Mouse (Mus musculus) midbrain, postnatal 0 days (tissue): ENCODE results near the gene Oas1h. TPM values are rescaled to one million over a fixed set of nuclear protein-coding genes. Genes with fewer than 3 reads are reported as not detected.

Experiments
- ATAC-seq: fragments of 200-750 bp; cut with Nextera tagmentation; 2 replicates; pipeline ENCODE4 v1.8.0; 2017; ENCODE audit warnings: moderate number of reproducible peaks, mild to moderate bottlenecking, moderate TSS enrichment, moderate library complexity; ENCODE audit not compliant: low FRiP score
- DNase-seq: peaks from one replicate; pipeline ENCODE4 v3.0.0-alpha.2; 2015; ENCODE audit warnings: low spot score
- H3K27ac ChIP-seq: fragments of 300-500 bp; sonication (generic); 2 replicates; pipeline ENCODE4 v1.5.1; 2014; ENCODE audit warnings: low read depth, mild to moderate bottlenecking, low read length, mixed read lengths
- H3K27me3 ChIP-seq: fragments of 300-500 bp; sonication (generic); 2 replicates; pipeline ENCODE4 v1.6.1; 2014; ENCODE audit warnings: low read length, control low read depth, mixed read lengths; ENCODE audit not compliant: insufficient read depth
- H3K36me3 ChIP-seq: fragments of 300-500 bp; sonication (generic); 2 replicates; pipeline ENCODE4 v1.6.1; 2014; ENCODE audit warnings: low read length, control low read depth, mixed read lengths; ENCODE audit not compliant: insufficient read depth
- H3K4me1 ChIP-seq: fragments of 300-500 bp; sonication (generic); 2 replicates; pipeline ENCODE4 v1.6.1; 2014; ENCODE audit warnings: mild to moderate bottlenecking, control low read depth, antibody characterized with exemption, low read length, mixed read lengths; ENCODE audit not compliant: insufficient read depth
- H3K4me2 ChIP-seq: fragments of 300-500 bp; sonication (generic); 2 replicates; pipeline ENCODE4 v1.6.1; 2014; ENCODE audit warnings: low read depth, mild to moderate bottlenecking, low read length, mixed read lengths; ENCODE audit not compliant: poor library complexity, severe bottlenecking
- H3K4me3 ChIP-seq: fragments of 300-500 bp; sonication (generic); 2 replicates; pipeline ENCODE4 v1.5.1; 2014; ENCODE audit warnings: low read depth, mild to moderate bottlenecking, low read length, moderate library complexity
- H3K9ac ChIP-seq: fragments of 300-500 bp; sonication (generic); replicated peaks from 2 replicates; pipeline ENCODE4 v1.6.1; 2014; ENCODE audit warnings: mild to moderate bottlenecking, low read length, moderate library complexity, mixed read lengths; ENCODE audit not compliant: poor library complexity, severe bottlenecking
- H3K9me3 ChIP-seq: fragments of 300-500 bp; sonication (generic); 2 replicates; pipeline ENCODE4 v1.6.1; 2016; ENCODE audit warnings: low read length, control low read depth
- CTCF ChIP-seq: IDR thresholded peaks from 2 replicates; pipeline ENCODE4 v1.5.1; 2016; ENCODE audit warnings: antibody characterized with exemption, mild to moderate bottlenecking
- WGBS: fragments of 180-500 bp; shearing (Covaris S2); extraction: QIAGEN DNeasy Blood & Tissue Kit; methylation state at CpG from one replicate; pipeline ENCODE4 v1.1.7; 2014; 5-methylcytosine and 5-hydroxymethylcytosine counted together
- polyA plus RNA-seq: library from polyadenylated mRNA; unstranded; fragments of >200 nt; fragmentation: Nextera tagmentation; extraction: Ambion mirVana; gene quantifications from 2 replicates; pipeline ENCODE4 v1.2.1, GENCODE M21; 2015
- total RNA-seq: library from RNA; depleted of rRNA; stranded (reverse); fragments of >200 nt; gene quantifications from 2 replicates; pipeline ENCODE4 v1.2.3, GENCODE M21; 2014; rRNA removed

Gene Oas1h
- total RNA-seq, result not detected in 2 replicates
- not detected in 2 replicates for polyA plus RNA-seq

DNA sequence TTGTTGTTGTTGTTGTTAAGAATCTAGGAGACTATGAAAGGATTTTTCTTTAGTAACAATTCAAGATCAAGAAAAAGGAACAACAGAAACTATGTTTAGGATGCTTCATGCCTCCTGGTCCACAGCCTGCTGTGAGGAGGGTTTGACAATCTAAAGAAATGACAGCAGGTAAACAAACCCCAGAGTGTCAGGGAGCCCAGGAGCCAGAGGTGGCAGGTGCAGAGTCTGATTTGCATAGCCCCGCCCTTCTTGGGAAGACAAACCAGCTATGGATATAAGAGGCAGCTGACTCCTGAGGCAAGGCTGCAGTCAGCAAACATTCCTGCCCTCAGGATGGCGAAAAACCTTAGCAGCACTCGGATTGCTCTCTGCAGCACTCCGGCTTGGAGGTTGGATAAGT lies at the start of gene Oas1h:
TSS of gene Oas1h (plus strand) at position 301 of the 400 bp plus-strand sequence.
- H3K9me3 ChIP-seq, result no peaks in the 10 kb centered on the region
- H3K9ac ChIP-seq, result no peak within 1 kb of the TSS
- WGBS, result 52% methylated on average over 4 of the region's 4 CpGs
- H3K27me3 ChIP-seq, result no peaks in the 10 kb centered on the region
- TF ChIP-seq CTCF, result no peak
- H3K36me3 ChIP-seq, result no peaks in the 10 kb centered on the region
- no peaks in the 10 kb centered on the region for H3K4me1 ChIP-seq
- H3K4me3 ChIP-seq, result no peak within 1 kb of the TSS
- H3K27ac ChIP-seq, result no peak within 1 kb of the TSS
- no peak for DNase-seq
- no peak for ATAC-seq
- H3K4me2 ChIP-seq, result no peak within 1 kb of the TSS

DNA sequence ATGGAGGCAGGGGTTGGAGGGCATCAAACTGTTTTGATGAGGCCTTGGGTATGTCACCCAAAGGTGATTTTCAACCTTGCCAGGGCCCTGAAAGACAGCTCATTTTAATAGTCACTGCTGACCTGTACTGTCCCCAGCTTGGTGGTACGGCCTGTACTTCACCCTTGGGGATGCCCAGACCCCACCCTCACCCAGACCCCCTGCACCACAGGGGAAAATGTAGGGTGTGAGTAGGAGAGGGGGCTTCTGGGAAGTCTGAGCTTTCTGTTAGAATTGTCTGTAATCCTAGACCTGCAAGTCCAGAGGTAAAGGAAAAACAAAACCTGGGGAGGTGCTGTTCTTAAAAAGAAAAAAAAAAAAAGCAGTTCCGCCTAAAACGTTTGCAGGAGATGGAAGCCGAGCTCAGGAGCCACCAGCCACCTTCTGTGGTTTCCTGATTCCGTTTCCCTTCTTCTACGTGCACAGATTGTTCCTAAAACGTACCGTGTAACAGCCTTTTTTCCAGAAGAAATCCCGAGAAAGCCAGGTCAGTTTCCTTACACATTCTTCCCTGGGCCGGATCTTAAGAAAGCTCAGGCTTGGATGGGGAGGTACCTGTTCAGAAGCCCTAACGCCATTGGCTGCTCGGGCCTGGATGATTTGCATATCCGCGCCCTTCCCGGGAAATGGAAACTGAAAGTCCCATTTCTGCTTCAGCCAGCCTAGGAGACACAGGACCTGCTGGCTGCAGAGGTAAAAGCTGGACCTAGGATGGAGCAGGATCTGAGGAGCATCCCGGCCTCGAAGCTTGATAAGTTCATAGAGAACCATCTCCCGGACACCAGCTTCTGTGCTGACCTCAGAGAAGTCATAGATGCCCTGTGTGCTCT lies 49.0 kb upstream of the Oas1h start, which contains the start of gene Oas1c:
TSS of gene Oas1c (minus strand) at position 564 of the 869 bp plus-strand sequence.
- no peaks in the 10 kb centered on the region for H3K36me3 ChIP-seq
- ATAC-seq, result peak; percentile 84

DNA sequence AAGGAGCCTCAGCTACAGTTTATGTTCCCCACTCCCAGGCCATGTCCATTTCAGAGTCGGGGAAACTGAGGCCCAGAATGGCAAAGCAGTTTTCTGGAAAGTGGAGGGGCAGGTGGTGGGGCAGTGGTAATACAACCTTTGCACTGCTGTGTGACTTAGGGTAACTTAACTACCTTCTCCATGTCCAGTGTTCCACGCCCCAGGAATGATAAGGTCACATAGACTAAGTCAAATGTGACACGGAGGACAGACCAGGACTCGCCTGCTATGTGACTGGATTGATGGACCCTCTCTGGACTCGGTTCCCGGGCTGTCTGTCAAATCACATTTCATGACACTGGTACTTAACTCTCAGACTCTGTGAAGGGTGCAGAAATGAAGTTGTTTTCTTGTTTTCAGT lies 48.2 kb upstream of the Oas1h start:
- Histone ChIP-seq H3K9me3 (no peaks in the 10 kb centered on the region), H3K27me3 (no peaks in the 10 kb centered on the region), H3K4me1 (no peaks in the 10 kb centered on the region), H3K4me3 (peak overlapping the region; percentile 17; the same call in 1 of the 2 replicates), H3K27ac (no peak overlapping the region), H3K36me3 (no peaks in the 10 kb centered on the region), H3K4me2 (no peak overlapping the region; the same call in 1 of the 2 replicates), H3K9ac (no peak overlapping the region)
- DNase-seq (no peak), ATAC-seq (no peak)
- 81% methylated on average over 6 of the region's 6 CpGs for whole genome bisulfite sequencing
- TF ChIP-seq CTCF, result no peak

More for the DNA sequence above, 49.0 kb upstream of the Oas1h start, which contains the start of gene Oas1c:
- Histone ChIP-seq H3K27ac (peak within 1 kb of the TSS; percentile 74), H3K9me3 (no peaks in the 10 kb centered on the region), H3K9ac (peak within 1 kb of the TSS; percentile 42), H3K4me3 (peak within 1 kb of the TSS; percentile 17), H3K4me2 (peak within 1 kb of the TSS; percentile 37), H3K27me3 (no peaks in the 10 kb centered on the region), H3K4me1 (no peaks in the 10 kb centered on the region)
- TF ChIP-seq CTCF, result no peak
- 5% methylated on average over 18 of the region's 18 CpGs for WGBS
- DNase-seq, result peak; percentile 90

DNA sequence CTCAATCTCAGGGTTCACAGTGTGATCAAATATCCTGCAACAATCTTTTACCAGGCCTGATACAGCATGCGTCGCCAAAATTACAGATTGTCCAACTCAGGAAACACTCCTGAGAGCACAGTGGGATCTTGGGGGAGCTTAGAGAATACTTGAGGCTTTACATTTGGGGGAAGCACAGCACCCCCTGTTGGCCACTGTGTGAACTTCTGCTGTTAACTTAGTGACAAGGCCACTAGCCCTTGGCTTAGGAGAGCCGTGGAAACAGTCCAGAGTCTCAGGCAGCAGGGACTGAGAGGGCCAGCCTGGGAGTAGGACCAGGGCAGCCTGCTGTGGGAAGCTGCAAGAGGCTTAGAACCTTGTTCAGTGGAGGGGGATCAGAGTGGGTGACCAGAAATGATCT lies 45.3 kb upstream of the Oas1h start:
- H3K4me3 ChIP-seq, result no peak overlapping the region
- no peak overlapping the region for H3K9ac ChIP-seq
- no peak overlapping the region for H3K4me2 ChIP-seq
- 0 out of 2 replicates have a peak, but pooled peaks cover 4% of the 10 kb centered on the region for H3K9me3 ChIP-seq
- no peak for DNase-seq
- no peaks in the 10 kb centered on the region for H3K36me3 ChIP-seq
- H3K27me3 ChIP-seq, result no peaks in the 10 kb centered on the region
- H3K4me1 ChIP-seq, result no peaks in the 10 kb centered on the region
- no peak overlapping the region for H3K27ac ChIP-seq
- TF ChIP-seq CTCF, result peak; percentile 59
- WGBS, result 64% methylated on average over 3 of the region's 3 CpGs
- no peak for ATAC-seq

DNA sequence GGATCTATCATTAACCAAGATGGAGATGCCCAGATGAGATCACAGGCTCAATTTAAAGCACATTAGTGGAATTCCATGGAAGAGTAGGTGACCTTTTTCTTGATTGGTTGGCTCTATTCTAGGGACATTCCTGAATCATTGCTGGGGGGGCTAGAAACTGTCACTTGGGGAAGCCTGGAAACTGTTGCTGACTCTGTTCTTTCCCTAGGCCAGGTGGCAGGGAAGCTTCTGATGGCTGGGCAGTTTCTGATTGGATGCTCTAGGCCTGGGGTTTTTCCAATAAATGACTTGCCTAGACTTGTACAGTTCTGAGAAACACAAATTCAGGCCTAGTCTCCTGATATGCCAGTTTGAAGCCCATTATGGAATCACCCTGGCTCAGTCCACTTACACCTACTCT lies 42.2 kb upstream of the Oas1h start:
- ATAC-seq, result no peak
- no peak overlapping the region for H3K4me3 ChIP-seq
- TF ChIP-seq CTCF, result no peak
- H3K9ac ChIP-seq, result no peak overlapping the region
- H3K36me3 ChIP-seq, result no peaks in the 10 kb centered on the region
- H3K4me1 ChIP-seq, result no peaks in the 10 kb centered on the region
- no peak for DNase-seq
- H3K27me3 ChIP-seq, result no peaks in the 10 kb centered on the region
- no peak overlapping the region for H3K27ac ChIP-seq
- H3K4me2 ChIP-seq, result no peak overlapping the region
- H3K9me3 ChIP-seq, result 0 out of 2 replicates have a peak, but pooled peaks cover 4% of the 10 kb centered on the region

DNA sequence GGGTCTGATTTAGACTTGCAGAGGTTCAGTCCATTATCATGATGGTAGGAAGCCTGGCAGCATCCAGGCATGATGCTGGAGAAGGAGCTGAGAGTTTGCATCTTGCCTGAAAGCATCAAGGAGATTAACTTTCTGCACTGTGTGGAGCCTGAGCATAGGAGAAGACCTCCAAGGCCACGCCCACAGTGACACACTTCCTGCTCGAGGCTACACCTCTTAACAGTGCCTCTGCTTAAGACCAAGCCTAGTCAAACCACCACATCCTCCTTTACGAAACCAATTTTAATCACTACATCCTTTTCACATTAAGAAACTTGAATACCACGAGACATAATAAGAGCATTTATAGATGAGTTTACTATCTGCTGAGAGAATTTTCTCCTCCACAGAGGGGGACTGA lies 30.2 kb upstream of the Oas1h start:
- H3K36me3 ChIP-seq, result no peaks in the 10 kb centered on the region
- H3K27me3 ChIP-seq, result no peaks in the 10 kb centered on the region
- no peak overlapping the region for H3K9ac ChIP-seq
- no peak for ATAC-seq
- DNase-seq, result no peak
- H3K4me1 ChIP-seq, result no peaks in the 10 kb centered on the region
- TF ChIP-seq CTCF, result no peak
- no peak overlapping the region for H3K27ac ChIP-seq
- H3K4me2 ChIP-seq, result no peak overlapping the region
- H3K4me3 ChIP-seq, result no peak overlapping the region
- WGBS, result 85% methylated on average over 4 of the region's 4 CpGs
- no peaks in the 10 kb centered on the region for H3K9me3 ChIP-seq
